Mouse (Mus musculus) cerebellum, adult 9-10 months (tissue): ENCODE results near the gene Gm49450.
"Not testable (repeated sequence)": the region's sequence is repeated elsewhere in the genome, so short reads cannot be mapped to it uniquely, and the experiment has no call there.

Experiments used
- DNase-seq: peaks from one replicate; pipeline ENCODE4 v3.0.0; 2022

Gm49450 gene

GRCm38 (mm10) chr15:98923031-98923537 lies 30.3 kb downstream of the Gm49450 start:
- no peak for DNase-seq

GRCm38 (mm10) chr15:98922581-98922980 lies 30.8 kb downstream of the Gm49450 start:
- DNase-seq: no peak

- no peak for DNase-seq
Observed at GRCm38 (mm10) chr15:98921510-98921909, 31.8 kb downstream of the Gm49450 start.

DNA sequence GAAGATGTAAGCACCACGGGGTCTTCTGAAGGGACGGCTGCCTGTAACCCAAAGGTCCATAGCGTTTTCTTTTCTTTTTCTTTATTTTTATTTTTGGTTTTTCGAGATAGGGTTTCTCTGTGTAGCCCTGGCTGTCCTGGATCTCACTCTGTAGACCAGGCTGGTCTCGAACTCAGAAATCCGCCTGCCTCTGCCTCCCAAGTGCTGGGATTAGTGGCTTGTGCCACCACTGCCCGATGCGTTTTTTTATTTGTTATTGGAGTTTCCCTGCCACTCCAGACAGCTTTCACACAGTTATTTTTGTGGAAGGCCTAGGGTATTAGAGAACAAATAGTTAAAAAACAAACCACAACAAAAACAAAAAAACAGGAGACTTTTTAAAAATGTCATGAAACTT lies 34.9 kb downstream of the Gm49450 start:
- not testable (repeated sequence) for DNase-seq

DNA sequence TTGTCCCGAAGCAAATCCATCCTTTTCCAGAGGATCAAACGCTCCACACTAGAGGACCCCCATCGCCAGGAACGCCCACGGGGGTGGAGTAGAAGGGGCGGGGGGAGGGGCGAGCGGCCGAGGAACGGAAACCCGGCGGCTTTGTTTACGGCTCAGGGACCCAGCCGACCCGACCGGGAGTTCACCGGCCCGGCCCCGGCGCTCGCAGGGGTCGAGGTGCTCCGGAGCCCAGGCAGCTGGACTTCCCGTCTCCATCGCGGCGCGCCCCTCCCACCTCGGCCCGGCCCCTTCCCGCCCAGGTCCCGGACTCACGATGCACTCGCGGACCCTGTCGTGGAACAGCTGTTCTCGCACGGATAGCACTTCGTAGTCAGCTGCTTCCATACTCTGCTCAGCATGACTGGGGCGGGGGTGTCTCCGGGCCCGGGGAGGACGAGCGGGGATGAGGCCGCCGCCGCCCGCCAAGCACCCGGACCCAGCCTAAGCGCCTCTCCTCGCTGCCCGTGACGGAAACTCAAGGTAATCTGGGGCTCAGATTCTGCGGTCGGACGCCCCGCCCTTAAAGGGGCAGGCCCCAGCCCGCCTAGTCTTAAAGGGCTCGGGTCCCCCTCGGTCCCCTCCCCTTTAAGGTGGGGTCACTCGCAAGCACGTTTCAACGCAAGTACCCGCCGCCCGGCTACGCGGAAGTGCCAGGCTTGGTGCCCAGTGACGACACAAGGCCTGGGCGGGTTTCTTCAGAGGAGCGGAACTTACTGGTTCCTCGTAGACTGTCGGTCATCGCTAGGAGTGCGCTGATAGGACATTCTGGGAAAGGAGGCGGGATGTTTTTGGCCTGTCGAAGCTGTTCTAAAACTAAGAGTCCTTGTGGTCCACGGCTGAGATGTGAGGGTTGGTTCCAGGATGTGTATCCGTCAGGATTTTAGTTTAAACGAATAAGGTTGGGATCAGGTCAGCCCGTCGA lies 35.5 kb downstream of the Gm49450 start, which contains the start of gene Lmbr1l:
TSS of gene Lmbr1l (minus strand) at position 694 of the 961 bp plus-strand sequence.
- peak; percentile 99 for DNase-seq

- no peak for DNase-seq
Observed at GRCm38 (mm10) chr15:98917091-98917490, 36.3 kb downstream of the Gm49450 start.

DNA sequence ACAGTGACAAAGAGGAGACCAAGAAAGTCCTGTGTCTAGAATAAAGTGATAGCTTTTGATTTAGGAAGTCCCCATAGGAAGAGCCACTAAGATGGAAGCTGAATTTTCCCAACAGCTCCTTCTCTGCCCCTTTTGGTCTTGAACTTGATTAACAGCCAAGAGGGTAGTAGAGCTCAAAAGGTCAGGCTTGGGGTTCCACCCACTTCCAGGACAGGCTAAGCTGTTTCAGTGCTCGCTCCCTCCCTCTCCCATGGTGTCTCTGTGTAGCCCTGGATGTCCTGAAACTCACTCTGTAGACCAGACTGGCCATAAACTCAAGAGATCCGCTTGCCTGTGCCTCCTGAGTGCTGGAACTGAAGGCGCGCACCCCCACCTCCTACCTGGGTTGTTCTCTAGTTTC lies 37.3 kb downstream of the Gm49450 start:
- no peak for DNase-seq

DNA sequence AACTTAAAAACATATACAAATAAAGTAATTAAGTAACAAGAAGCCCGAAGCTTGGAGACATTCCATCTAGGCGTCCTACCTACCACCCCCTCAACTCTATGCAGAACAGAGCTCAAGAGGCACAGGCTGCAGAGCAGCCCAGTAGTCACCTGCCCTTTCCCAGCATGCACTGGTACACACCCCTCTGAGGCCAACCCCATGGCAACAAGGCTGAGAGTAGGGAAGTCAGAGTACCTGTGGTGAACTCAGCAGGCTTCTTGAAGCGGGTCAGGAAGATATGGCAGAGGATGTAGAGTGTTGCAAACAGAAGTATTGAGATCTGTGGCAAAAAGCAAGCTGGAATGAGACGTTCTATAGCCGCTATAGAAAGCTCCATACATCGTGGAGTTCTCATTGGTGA lies 38.4 kb downstream of the Gm49450 start:
- no peak for DNase-seq

DNA sequence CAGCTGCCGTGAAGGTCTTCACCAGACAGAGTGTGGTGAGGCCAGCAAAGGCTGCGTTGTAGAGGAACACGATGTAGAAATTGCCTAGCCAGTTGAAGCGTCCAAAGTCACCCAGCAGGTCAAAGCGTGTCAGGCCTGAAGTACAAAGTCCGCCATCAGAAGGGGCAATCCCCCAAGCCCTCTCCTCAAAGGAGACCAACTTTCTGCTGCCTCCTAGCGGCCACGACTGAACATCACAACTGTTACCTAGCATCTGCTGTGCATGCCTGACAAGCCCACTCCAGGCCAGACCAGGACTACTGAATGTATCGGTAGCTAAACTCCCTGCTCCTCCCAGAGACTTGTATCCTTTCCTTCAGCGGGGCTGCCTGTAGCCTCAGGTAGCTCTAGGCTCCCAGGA lies 48.7 kb downstream of the Gm49450 start:
- no peak for DNase-seq

- no peak for DNase-seq
Observed at GRCm38 (mm10) chr15:98902600-98902999, 50.8 kb downstream of the Gm49450 start.

- no peak for DNase-seq
Observed at GRCm38 (mm10) chr15:98901530-98901929, 51.8 kb downstream of the Gm49450 start.

GRCm38 (mm10) chr15:98897928-98898800 lies 55.2 kb downstream of the Gm49450 start, which contains the start of gene Dhh:
Gene Dhh, minus strand, starts transcription at chr15:98898540.
- no peak for DNase-seq

- no peak for DNase-seq
Observed at GRCm38 (mm10) chr15:98897495-98897894, 55.9 kb downstream of the Gm49450 start.

GRCm38 (mm10) chr15:98895635-98896589 lies 57.4 kb downstream of the Gm49450 start:
- no peak for DNase-seq

DNA sequence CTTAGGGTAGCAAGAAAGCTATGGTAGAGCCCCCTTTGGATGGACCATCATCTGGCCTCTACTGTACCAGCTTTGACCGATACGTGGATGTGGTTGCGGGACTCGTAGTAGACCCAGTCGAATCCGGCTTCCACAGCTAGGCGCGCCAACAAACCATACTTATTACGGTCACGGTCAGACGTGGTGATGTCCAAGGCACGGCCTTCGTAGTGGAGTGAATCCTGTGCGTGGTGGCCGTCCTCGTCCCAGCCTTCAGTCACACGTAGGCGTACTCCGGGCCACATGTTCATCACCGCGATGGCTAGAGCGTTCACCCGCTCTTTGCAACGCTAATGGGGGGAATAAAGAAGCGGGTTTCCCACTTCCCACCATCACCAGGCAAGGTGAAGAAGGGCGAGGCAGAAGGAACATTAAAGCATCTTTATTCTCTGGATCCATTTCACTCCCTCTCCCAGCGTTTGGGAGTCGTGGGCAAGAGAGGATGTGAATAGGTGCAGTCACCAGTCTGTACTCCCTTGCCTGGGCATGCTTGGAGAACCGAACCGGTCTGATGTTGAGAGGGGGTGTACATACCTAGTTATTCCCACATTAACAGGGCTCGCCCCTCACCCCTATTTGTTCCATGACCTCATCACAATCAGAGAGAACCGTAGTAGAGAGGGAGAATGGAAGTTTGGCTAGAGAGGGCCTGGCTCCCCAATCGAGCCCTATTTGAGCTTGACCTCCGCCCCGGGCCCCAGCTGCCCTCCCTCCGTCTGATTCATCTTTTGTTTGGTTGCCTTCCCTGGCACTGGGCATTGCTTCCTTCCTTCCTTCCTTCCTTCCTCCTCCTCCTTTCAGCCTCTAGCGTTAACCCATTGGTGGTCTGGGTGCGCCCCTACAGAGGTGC lies 58.4 kb downstream of the Gm49450 start:
- no peak for DNase-seq

- DNase-seq: no peak
Observed at GRCm38 (mm10) chr15:98893940-98894745, 59.2 kb downstream of the Gm49450 start, which contains the start of gene Rhebl1. Gene Rhebl1, minus strand, starts transcription at chr15:98894540.

GRCm38 (mm10) chr15:98893036-98893435 lies 60.3 kb downstream of the Gm49450 start:
- no peak for DNase-seq

DNA sequence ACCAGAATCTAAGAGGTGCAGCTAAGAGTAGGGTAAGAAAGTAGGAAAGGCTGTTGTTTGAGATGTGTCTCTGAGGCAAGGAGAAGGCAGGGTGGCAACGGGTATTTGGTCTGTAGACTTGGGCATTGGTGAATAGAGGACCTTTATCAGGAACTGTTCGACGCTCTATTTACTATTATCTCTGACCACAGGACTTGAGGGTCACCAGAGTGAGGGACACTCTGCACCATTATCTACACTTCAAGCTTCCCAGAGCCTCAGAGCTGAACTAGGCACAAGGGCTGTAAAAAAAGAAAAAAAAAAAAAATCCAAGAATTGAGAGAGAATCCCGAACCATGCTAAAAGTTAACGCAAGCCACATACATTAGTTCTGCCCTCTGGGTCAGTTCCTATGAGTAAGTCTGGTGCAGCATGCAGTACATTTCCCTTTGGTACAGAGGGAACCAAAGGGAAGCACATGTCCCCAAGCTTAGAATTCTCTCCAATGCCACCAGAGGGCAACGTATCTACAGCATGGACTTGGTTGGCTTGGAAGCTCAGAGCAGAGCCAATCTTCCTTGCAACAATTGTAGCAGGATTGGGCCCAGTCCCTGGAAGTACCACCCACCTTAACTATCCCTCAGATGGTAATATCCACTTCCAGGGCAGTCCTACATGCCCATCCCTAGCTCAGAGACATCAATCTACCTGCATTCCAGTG lies 61.3 kb downstream of the Gm49450 start:
- peak; percentile 86 for DNase-seq

DNA sequence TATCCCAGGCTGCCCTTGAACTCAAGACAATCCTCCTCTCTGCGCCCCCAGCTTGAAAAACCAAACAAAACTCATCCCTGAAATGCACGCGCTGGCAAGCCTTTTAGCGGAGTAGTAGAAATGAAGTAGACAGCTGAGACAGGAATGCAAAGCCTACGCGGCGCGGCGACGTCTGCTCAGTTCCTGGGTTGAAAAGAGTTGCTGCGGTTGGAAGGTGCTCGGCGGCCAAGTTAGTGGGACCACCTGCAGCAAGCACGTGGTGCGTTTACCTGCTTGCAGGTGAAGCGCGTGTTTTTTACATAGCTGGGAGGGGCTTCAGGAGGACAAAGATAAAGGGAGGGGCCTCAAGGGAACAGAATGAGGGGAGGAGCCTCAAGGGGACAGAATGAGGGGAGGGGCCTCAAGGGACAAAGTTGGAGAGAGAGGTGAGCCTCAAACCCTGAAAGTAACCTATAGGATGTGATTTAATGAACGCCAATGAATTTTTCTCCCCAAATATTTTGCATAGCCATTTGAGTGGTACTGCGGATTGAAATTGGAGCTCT lies 62.1 kb downstream of the Gm49450 start:
- no peak for DNase-seq
